Mouse (Mus musculus) liver (tissue): ENCODE measurements at regions not wholly inside any gene's neighbourhood (a gene's known extent, or its start where the extent isn't known, plus 50 kb on each side); places are given as distances from the start of the nearest gene placed in this dataset.
"Not testable (repeated sequence)": the region's sequence is repeated elsewhere in the genome, so short reads cannot be mapped to it uniquely, and the experiment has no call there.

Experiments
- DNase-seq: peaks from one replicate; pipeline ENCODE4 v3.0.0-alpha.2; 2020; ENCODE audit warnings: mixed read lengths

- DNase-seq: peak; percentile 17
Measured at GRCm38 (mm10) chr2:72619446-72619845, 143.5 kb downstream of the Cdca7 start.

- DNase-seq: no peak
Measured at GRCm38 (mm10) chr2:72620182-72620652, 144.3 kb downstream of the Cdca7 start.

- DNase-seq: no peak
Measured at GRCm38 (mm10) chr2:72627915-72628314, 152.0 kb downstream of the Cdca7 start.

GRCm38 (mm10) chr2:72628626-72629470, 152.9 kb downstream of the Cdca7 start:
- no peak for DNase-seq

GRCm38 (mm10) chr2:72629691-72630461, 153.9 kb downstream of the Cdca7 start:
- DNase-seq: no peak

GRCm38 (mm10) chr2:72637881-72638620, 162.1 kb downstream of the Cdca7 start:
- no peak for DNase-seq

GRCm38 (mm10) chr2:72639022-72639421, 163.1 kb downstream of the Cdca7 start:
- no peak for DNase-seq

- no peak for DNase-seq
Measured at GRCm38 (mm10) chr2:72641228-72641627, 165.3 kb downstream of the Cdca7 start.

- DNase-seq: no peak
Measured at GRCm38 (mm10) chr2:72644151-72644843, 168.3 kb downstream of the Cdca7 start.

- no peak for DNase-seq
Measured at GRCm38 (mm10) chr2:72647642-72648041, 171.7 kb downstream of the Cdca7 start.

- no peak for DNase-seq
Measured at GRCm38 (mm10) chr2:72648294-72648693, 172.3 kb downstream of the Cdca7 start.

GRCm38 (mm10) chr2:72655864-72656263, 179.9 kb downstream of the Cdca7 start:
- DNase-seq: no peak

GRCm38 (mm10) chr2:72657101-72657920, 181.4 kb downstream of the Cdca7 start:
- no peak for DNase-seq

- no peak for DNase-seq
Measured at GRCm38 (mm10) chr2:72662396-72662795, 186.4 kb downstream of the Cdca7 start.

- no peak for DNase-seq
Measured at GRCm38 (mm10) chr2:72662979-72663780, 187.2 kb downstream of the Cdca7 start.

GRCm38 (mm10) chr2:72667396-72667795, 191.4 kb downstream of the Cdca7 start:
- DNase-seq: not testable (repeated sequence)

- no peak for DNase-seq
Measured at GRCm38 (mm10) chr2:72672908-72673901, 197.2 kb downstream of the Cdca7 start.

GRCm38 (mm10) chr2:72674229-72674628, 198.3 kb downstream of the Cdca7 start:
- peak; percentile 53 for DNase-seq

- no peak for DNase-seq
Measured at GRCm38 (mm10) chr2:72674856-72675440, 199.0 kb downstream of the Cdca7 start.
